Comparison of ENCODE assay signal across 7 mouse cellular contexts in genomic region chr12:4132941-4133846, GRCm38 (mm10). TPM values are rescaled to one million over a fixed set of nuclear protein-coding genes. Genes with fewer than 3 reads are reported as not detected.
DNase-seq lines count a peak whose midpoint lies in the region; ATAC-seq and TF ChIP-seq lines count a peak whose summit lies in the region.

Gene Adcy3, plus strand, starts transcription at chr12:4133103.

- H3K4me3 ChIP-seq in intestine, postnatal 0 days (ENCODE audit: low read depth, low read length): peak within 1 kb of the TSS; percentile 53
- H3K4me3 ChIP-seq in limb, embryonic 15.5 days: peak within 1 kb of the TSS; percentile 67
- peak within 1 kb of the TSS; percentile 61 for H3K4me3 ChIP-seq in midbrain, embryonic 15.5 days
- peak within 1 kb of the TSS; percentile 64 for H3K4me3 ChIP-seq in spleen, adult 2 months (ENCODE audit: extremely low read depth, insufficient read depth, insufficient read length)

- H3K4me1 ChIP-seq in intestine, postnatal 0 days (replicated peaks; ENCODE audit: control insufficient read depth, insufficient read depth, low read length): no peaks in the 10 kb centered on the region
- peaks cover 36% of the 10 kb centered on the region for H3K4me1 ChIP-seq in limb, embryonic 15.5 days
- peaks cover 34% of the 10 kb centered on the region for H3K4me1 ChIP-seq in midbrain, embryonic 15.5 days
- H3K4me1 ChIP-seq in spleen, adult 2 months (ENCODE audit: control insufficient read depth, insufficient read depth, insufficient read length): peaks cover 11% of the 10 kb centered on the region

- H3K9me3 ChIP-seq in intestine, postnatal 0 days (ENCODE audit: control insufficient read depth): no peaks in the 10 kb centered on the region
- no peaks in the 10 kb centered on the region for H3K9me3 ChIP-seq in limb, embryonic 15.5 days
- H3K9me3 ChIP-seq in midbrain, embryonic 15.5 days: no peaks in the 10 kb centered on the region

- peaks cover 4% of the 10 kb centered on the region; the same call in 1 of the 2 replicates for H3K36me3 ChIP-seq in intestine, postnatal 0 days (ENCODE audit: control insufficient read depth, insufficient read depth)
- H3K36me3 ChIP-seq in limb, embryonic 15.5 days: peaks cover 6% of the 10 kb centered on the region
- H3K36me3 ChIP-seq in midbrain, embryonic 15.5 days (replicated peaks): no peaks in the 10 kb centered on the region
- H3K36me3 ChIP-seq in spleen, adult 2 months (ENCODE audit: control insufficient read depth, insufficient read depth, low read length): no peaks in the 10 kb centered on the region

- no peak within 1 kb of the TSS; the same call in 1 of the 2 replicates for H3K27ac ChIP-seq in intestine, postnatal 0 days (ENCODE audit: low read depth, low read length)
- H3K27ac ChIP-seq in limb, embryonic 15.5 days: peak within 1 kb of the TSS; percentile 70
- peak within 1 kb of the TSS; percentile 75 for H3K27ac ChIP-seq in midbrain, embryonic 15.5 days
- peak within 1 kb of the TSS; percentile 66; the same call in 1 of the 2 replicates for H3K27ac ChIP-seq in spleen, adult 2 months (ENCODE audit: insufficient read depth, low read length)

- TF ChIP-seq POLR2A in spleen, adult 2 months (IDR thresholded peaks at IDR 0.05; ENCODE audit: low read depth, low read length): no peak

- peak within 1 kb of the TSS; percentile 90 for H3K4me2 ChIP-seq in intestine, postnatal 0 days (replicated peaks; ENCODE audit: low read depth)
- H3K4me2 ChIP-seq in limb, embryonic 15.5 days: peak within 1 kb of the TSS; percentile 75
- H3K4me2 ChIP-seq in midbrain, embryonic 15.5 days: peak within 1 kb of the TSS; percentile 87

- peak within 1 kb of the TSS; percentile 51 for H3K9ac ChIP-seq in intestine, postnatal 0 days (ENCODE audit: low read depth, low read length)
- peak within 1 kb of the TSS; percentile 69 for H3K9ac ChIP-seq in limb, embryonic 15.5 days
- H3K9ac ChIP-seq in midbrain, embryonic 15.5 days: peak within 1 kb of the TSS; percentile 66

- no peaks in the 10 kb centered on the region for H3K27me3 ChIP-seq in intestine, postnatal 0 days (replicated peaks; ENCODE audit: control insufficient read depth, insufficient read depth, low read length)
- H3K27me3 ChIP-seq in limb, embryonic 15.5 days: no peaks in the 10 kb centered on the region
- H3K27me3 ChIP-seq in midbrain, embryonic 15.5 days (replicated peaks): no peaks in the 10 kb centered on the region
- no peaks in the 10 kb centered on the region for H3K27me3 ChIP-seq in spleen, adult 2 months (ENCODE audit: control insufficient read depth, insufficient read depth, low read length)

- under 1% methylated on average over 76 of the region's 83 CpGs for WGBS in intestine, postnatal 0 days
- WGBS in limb, embryonic 15.5 days: under 1% methylated on average over 79 of the region's 83 CpGs
- 2% methylated on average over 68 of the region's 83 CpGs for WGBS in midbrain, embryonic 15.5 days
- under 1% methylated on average over 83 of the region's 83 CpGs for WGBS in spleen, adult 2 months

- ATAC-seq in intestine, postnatal 0 days: peak; percentile 77
- ATAC-seq in limb, embryonic 15.5 days (ENCODE audit: insufficient number of reproducible peaks, low FRiP score, low TSS enrichment, low read depth): peak; percentile 68
- peak; percentile 89 for ATAC-seq in midbrain, embryonic 15.5 days (replicated peaks)

- peak; percentile 16; the same call in 1 of the 2 replicates for TF ChIP-seq CTCF in intestine, postnatal 0 days (IDR thresholded peaks at IDR 0.05; ENCODE audit: low read depth)
- no peak for TF ChIP-seq CTCF in spleen, adult 2 months (IDR thresholded peaks at IDR 0.05; ENCODE audit: extremely low read depth, insufficient read depth, insufficient read length, insufficient replicate concordance)

- DNase-seq in adrenal gland, postnatal 36 days: peak; percentile 80 to 85
- DNase-seq in embryo, embryonic 11.5 days (ENCODE audit: low read depth, low spot score): peak; percentile 27
- peak; percentile 96 for DNase-seq in heart, adult 11 months
- DNase-seq in spleen, adult 2 months (ENCODE audit: low read depth in 1 of 2, low spot score in 2 of 2): peak; percentile 55 to 62

RNA-seq across cellular contexts. Expression of gene Adcy3, which starts in this region (rescaled TPM):
- 10 to 100 TPM; 27.4 to 47.1 TPM for total RNA-seq in adrenal gland, postnatal 36 days (2021)
- 7.5 and 8.1 TPM in 2 replicates for polyA plus RNA-seq in intestine, postnatal 0 days (2015; fragmentation: Nextera tagmentation; extraction: Ambion mirVana)
- polyA plus RNA-seq in limb, embryonic 15.5 days (2015; fragmentation: Nextera tagmentation; extraction: Ambion mirVana): 11.4 and 14.1 TPM in 2 replicates
- 13.5 and 14.7 TPM in 2 replicates for polyA plus RNA-seq in midbrain, embryonic 15.5 days (2015; fragmentation: Nextera tagmentation; extraction: Ambion mirVana)
- 9.0 and 9.6 TPM in 2 replicates for polyA plus RNA-seq in spleen, adult 2 months (2012; rRNA removed)

Comparison
In these comparisons a context has a peak if more than half of its experiments do, and no peak if none do; other contexts are left out.
1. DNase-seq: peak in every context shown above with its lines; median percentile 96 in heart, adult 11 months; 82 in adrenal gland, postnatal 36 days; 58 in spleen, adult 2 months; 27 in embryo, embryonic 11.5 days.